Mouse (Mus musculus): ENCODE measurements around the gene Slc8a2.

DNA sequence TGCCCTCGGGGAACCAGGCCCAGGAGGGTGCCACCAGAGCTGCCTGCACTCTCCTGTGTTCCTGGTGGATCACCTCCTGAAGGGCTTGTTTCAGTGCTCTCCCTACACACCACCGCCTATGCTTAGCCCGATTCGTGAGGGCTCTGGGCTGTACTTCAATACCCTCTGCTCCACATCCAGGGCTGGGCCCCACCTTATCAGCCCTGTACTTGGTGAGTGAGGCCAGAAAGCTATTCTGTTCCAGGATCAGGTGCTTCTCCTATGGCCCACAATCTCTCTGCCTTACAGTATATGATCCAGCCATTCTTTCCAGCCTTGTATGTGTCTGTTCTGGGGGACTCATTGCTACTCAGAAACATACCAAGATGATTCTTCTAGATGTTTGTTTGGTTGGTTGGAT lies 46.3 kb upstream of the Slc8a2 start:
- TF ChIP-seq CTCF (IDR thresholded peaks at IDR 0.05; ENCODE audit: borderline replicate concordance, control insufficient read depth, extremely low read depth, insufficient read depth, low read length, poor library complexity) = no peak
- no peak for TF ChIP-seq POLR2A (IDR thresholded peaks at IDR 0.05; ENCODE audit: control insufficient read depth, extremely low read depth, insufficient read depth, low read length, poor library complexity)

Measured in thymus, adult 2 months (tissue).